Mouse (Mus musculus) midbrain, embryonic 11.5 days (tissue): ENCODE measurements at regions not wholly inside any gene's neighbourhood (a gene's known extent, or its start where the extent isn't known, plus 50 kb on each side); places are given as distances from the start of the nearest gene placed in this dataset.
A peak's percentile ranks its signal among the peaks of the same experiment; 100 is the strongest.

ENCODE experiments used
- ATAC-seq: fragments of 200-750 bp; cut with Nextera tagmentation; 2 replicates; pipeline ENCODE4 v1.8.0; 2017; ENCODE audit warnings: moderate TSS enrichment, moderate library complexity; ENCODE audit not compliant: low FRiP score
- DNase-seq: peaks from one replicate; pipeline ENCODE4 v3.0.0; 2015; ENCODE audit warnings: low spot score; ENCODE audit errors: missing footprints
- H3K27ac ChIP-seq: fragments of 300-500 bp; sonication (generic); 2 replicates; pipeline ENCODE4 v1.5.1; 2014; ENCODE audit warnings: low read depth, low read length
- H3K27me3 ChIP-seq: fragments of 300-500 bp; sonication (generic); 2 replicates; pipeline ENCODE4 v1.6.1; 2014; ENCODE audit warnings: mild to moderate bottlenecking, low read length, moderate library complexity, mixed read lengths; ENCODE audit not compliant: control insufficient read depth, insufficient read depth
- H3K36me3 ChIP-seq: fragments of 300-500 bp; sonication (generic); 2 replicates; pipeline ENCODE4 v1.6.1; 2014; ENCODE audit warnings: mild to moderate bottlenecking, low read length, moderate library complexity, mixed read lengths; ENCODE audit not compliant: control insufficient read depth, insufficient read depth
- H3K4me1 ChIP-seq: fragments of 300-500 bp; sonication (generic); 2 replicates; pipeline ENCODE4 v1.6.1; 2014; ENCODE audit warnings: low read length; ENCODE audit not compliant: control insufficient read depth, insufficient read depth
- H3K4me2 ChIP-seq: fragments of 300-500 bp; sonication (generic); 2 replicates; pipeline ENCODE4 v1.6.1; 2014; ENCODE audit warnings: mild to moderate bottlenecking, moderate library complexity
- H3K4me3 ChIP-seq: fragments of 300-500 bp; sonication (generic); 2 replicates; pipeline ENCODE4 v1.5.1; 2014; ENCODE audit warnings: low read depth, low read length
- H3K9ac ChIP-seq: fragments of 300-500 bp; sonication (generic); 2 replicates; pipeline ENCODE4 v1.6.1; 2014; ENCODE audit warnings: low read length
- H3K9me3 ChIP-seq: fragments of 300-500 bp; sonication (generic); 2 replicates; pipeline ENCODE4 v1.6.1; 2016; ENCODE audit warnings: low read length; ENCODE audit not compliant: control insufficient read depth
- WGBS: fragments of 180-500 bp; shearing (Covaris S2); extraction: QIAGEN DNeasy Blood & Tissue Kit; methylation state at CpG from one replicate; pipeline ENCODE4 v1.1.7; 2014; 5-methylcytosine and 5-hydroxymethylcytosine counted together

GRCm38 (mm10) chr3:147101765-147102113 is 249.6 kb downstream of the Ttll7 start:
- H3K27ac ChIP-seq: no peak overlapping the region
- ATAC-seq: peak; percentile 51; the same call in 1 of the 2 replicates
- H3K4me1 ChIP-seq: peaks cover 27% of the 10 kb centered on the region
- no peak overlapping the region for H3K4me2 ChIP-seq
- no peaks in the 10 kb centered on the region for H3K9me3 ChIP-seq
- H3K9ac ChIP-seq: no peak overlapping the region
- H3K4me3 ChIP-seq: no peak overlapping the region
- WGBS: 42% methylated on average over 3 of the region's 3 CpGs
- H3K27me3 ChIP-seq: peaks cover 3% of the 10 kb centered on the region; the same call in 1 of the 2 replicates
- no peaks in the 10 kb centered on the region for H3K36me3 ChIP-seq
- no peak for DNase-seq

DNA sequence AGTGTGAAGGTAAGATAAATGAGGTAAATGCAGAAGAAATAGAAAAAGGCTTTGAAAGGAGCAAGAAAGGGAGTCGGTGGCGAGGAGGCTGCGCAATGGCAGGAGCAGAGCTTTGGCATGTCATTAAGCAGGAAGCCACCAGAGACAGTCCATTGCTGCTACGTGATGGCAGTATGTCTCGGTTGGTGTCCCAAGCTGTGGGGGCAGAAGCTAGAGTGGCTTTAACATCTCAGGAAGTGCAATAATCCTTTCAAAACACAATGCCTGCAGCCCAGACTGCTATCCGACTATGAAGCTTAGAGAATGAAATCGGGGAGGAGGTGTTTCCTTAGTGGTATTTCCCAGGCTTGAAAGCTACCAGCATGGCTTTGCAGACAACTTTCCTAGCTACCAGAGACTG is 251.3 kb downstream of the Ttll7 start:
- Histone ChIP-seq H3K4me3 (no peak overlapping the region), H3K36me3 (no peaks in the 10 kb centered on the region), H3K4me1 (peaks cover 22% of the 10 kb centered on the region), H3K27ac (no peak overlapping the region), H3K9me3 (no peaks in the 10 kb centered on the region), H3K27me3 (peaks cover 3% of the 10 kb centered on the region; the same call in 1 of the 2 replicates), H3K4me2 (peak overlapping the region; percentile 17; the same call in 1 of the 2 replicates), H3K9ac (no peak overlapping the region)
- WGBS: 36% methylated on average over 7 of the region's 7 CpGs
- DNase-seq: peak; percentile 84
- no peak for ATAC-seq

GRCm38 (mm10) chr3:147117609-147118008 is 265.4 kb downstream of the Ttll7 start:
- ATAC-seq: no peak

DNA sequence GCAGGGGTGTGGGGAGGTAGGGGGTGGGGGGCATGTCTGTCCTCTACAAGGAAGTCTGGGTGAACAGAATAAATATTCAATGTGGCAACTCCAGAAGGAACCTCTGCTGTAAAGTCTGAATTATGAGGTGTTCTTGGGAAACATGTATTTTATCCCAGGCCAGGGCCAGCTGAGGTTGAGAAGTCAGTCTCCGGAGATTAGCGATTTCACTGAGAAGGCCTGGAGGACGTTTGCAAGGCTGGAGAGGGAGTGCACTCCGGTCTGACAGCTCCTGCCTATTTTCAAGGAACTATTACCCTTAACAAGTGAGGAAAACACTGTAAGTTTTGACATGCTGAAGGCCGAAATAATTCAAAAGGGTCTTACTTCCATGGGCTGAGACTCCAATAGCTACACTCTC is 265.9 kb downstream of the Ttll7 start:
- Histone ChIP-seq H3K9me3 (no peaks in the 10 kb centered on the region), H3K4me1 (no peaks in the 10 kb centered on the region), H3K36me3 (no peaks in the 10 kb centered on the region), H3K9ac (no peak overlapping the region), H3K27me3 (no peaks in the 10 kb centered on the region), H3K4me2 (no peak overlapping the region), H3K27ac (no peak overlapping the region), H3K4me3 (no peak overlapping the region)
- no peak for DNase-seq
- 81% methylated on average over 5 of the region's 5 CpGs for WGBS
- no peak for ATAC-seq

More at GRCm38 (mm10) chr3:147117609-147118008, 265.4 kb downstream of the Ttll7 start:
- no peak overlapping the region for H3K4me3 ChIP-seq
- no peak overlapping the region for H3K9ac ChIP-seq
- H3K36me3 ChIP-seq: no peaks in the 10 kb centered on the region
- H3K27me3 ChIP-seq: no peaks in the 10 kb centered on the region
- no peak for DNase-seq
- no peaks in the 10 kb centered on the region for H3K9me3 ChIP-seq
- no peak overlapping the region for H3K4me2 ChIP-seq
- H3K27ac ChIP-seq: no peak overlapping the region
- 94% methylated on average over 4 of the region's 4 CpGs for WGBS
- H3K4me1 ChIP-seq: no peaks in the 10 kb centered on the region

GRCm38 (mm10) chr3:147118622-147119021 is 266.5 kb downstream of the Ttll7 start:
- Histone ChIP-seq H3K9ac (no peak overlapping the region), H3K4me3 (no peak overlapping the region), H3K27ac (no peak overlapping the region), H3K9me3 (no peaks in the 10 kb centered on the region), H3K4me2 (no peak overlapping the region), H3K4me1 (no peaks in the 10 kb centered on the region), H3K27me3 (no peaks in the 10 kb centered on the region), H3K36me3 (no peaks in the 10 kb centered on the region)
- DNase-seq: no peak
- WGBS: 92% methylated on average over 6 of the region's 6 CpGs
- no peak for ATAC-seq

DNA sequence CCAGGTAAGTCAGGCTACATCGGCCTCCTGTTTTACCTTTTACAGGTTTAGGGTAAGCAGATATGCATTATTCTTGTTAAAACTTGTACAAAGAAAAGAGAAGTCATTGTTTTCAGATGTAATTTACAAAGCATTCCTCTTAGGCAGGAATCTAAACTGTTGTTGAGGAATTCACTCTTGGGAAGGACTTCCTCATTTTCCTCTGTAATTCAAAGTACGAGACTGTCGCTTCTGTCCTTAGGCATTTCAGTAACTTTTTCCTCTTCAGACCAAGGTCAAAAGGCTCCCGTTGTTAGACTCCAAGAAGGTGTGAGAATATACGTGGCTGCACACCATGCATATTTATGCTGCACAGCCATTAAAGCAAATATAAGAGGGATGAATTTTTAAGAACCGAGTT is 269.7 kb downstream of the Ttll7 start:
- Histone ChIP-seq H3K27me3 (no peaks in the 10 kb centered on the region), H3K36me3 (no peaks in the 10 kb centered on the region), H3K9ac (no peak overlapping the region), H3K4me3 (no peak overlapping the region), H3K4me2 (no peak overlapping the region), H3K9me3 (no peaks in the 10 kb centered on the region), H3K4me1 (no peaks in the 10 kb centered on the region), H3K27ac (no peak overlapping the region)
- 87% methylated on average over 6 of the region's 6 CpGs for WGBS
- DNase-seq (no peak), ATAC-seq (no peak)

- H3K4me1 ChIP-seq: no peaks in the 10 kb centered on the region; the same call in 1 of the 2 replicates
- H3K27me3 ChIP-seq: no peaks in the 10 kb centered on the region
- no peak overlapping the region for H3K27ac ChIP-seq
- H3K9me3 ChIP-seq: no peaks in the 10 kb centered on the region
- WGBS: 81% methylated on average over 6 of the region's 6 CpGs
- DNase-seq: peak; percentile 33
- no peaks in the 10 kb centered on the region for H3K36me3 ChIP-seq
- no peak overlapping the region for H3K4me3 ChIP-seq
- no peak for ATAC-seq
- no peak overlapping the region for H3K9ac ChIP-seq
- H3K4me2 ChIP-seq: no peak overlapping the region
These were observed 275.6 kb downstream of the Ttll7 start for GRCm38 (mm10) chr3:147127740-147128139.

GRCm38 (mm10) chr3:147132830-147133229 is 280.7 kb downstream of the Ttll7 start:
- H3K4me3 ChIP-seq: no peak overlapping the region
- no peaks in the 10 kb centered on the region for H3K27me3 ChIP-seq
- DNase-seq: peak; percentile 66
- peak; percentile 77 for ATAC-seq
- 66% methylated on average over 13 of the region's 13 CpGs for WGBS
- no peak overlapping the region for H3K9ac ChIP-seq
- H3K36me3 ChIP-seq: no peaks in the 10 kb centered on the region
- H3K4me1 ChIP-seq: peaks cover 2% of the 10 kb centered on the region; the same call in 1 of the 2 replicates
- no peaks in the 10 kb centered on the region for H3K9me3 ChIP-seq
- no peak overlapping the region for H3K4me2 ChIP-seq
- no peak overlapping the region for H3K27ac ChIP-seq

GRCm38 (mm10) chr3:147133408-147133807 is 281.2 kb downstream of the Ttll7 start:
- Histone ChIP-seq H3K36me3 (no peaks in the 10 kb centered on the region), H3K9ac (no peak overlapping the region), H3K4me1 (peaks cover 2% of the 10 kb centered on the region; the same call in 1 of the 2 replicates), H3K27me3 (no peaks in the 10 kb centered on the region), H3K9me3 (no peaks in the 10 kb centered on the region), H3K27ac (no peak overlapping the region; the same call in 1 of the 2 replicates), H3K4me3 (no peak overlapping the region), H3K4me2 (no peak overlapping the region)
- 89% methylated on average over 13 of the region's 13 CpGs for WGBS
- DNase-seq (no peak), ATAC-seq (peak; percentile 54; the same call in 1 of the 2 replicates)
